8 mouse cellular contexts compared by ENCODE assay signal in genomic region chr3:95994381-95994846, GRCm38 (mm10). TPM values are rescaled to one million over a fixed set of nuclear protein-coding genes. Genes with fewer than 3 reads are reported as not detected.
DNase-seq lines count a peak whose midpoint lies in the region; ATAC-seq and TF ChIP-seq lines count a peak whose summit lies in the region.

No protein-coding gene starts in this region.

- H3K27ac ChIP-seq in testis, adult 2 months (ENCODE audit: control insufficient read depth, insufficient read depth, low read depth, low read length), result peak overlapping the region; percentile 62
- H3K27ac ChIP-seq in forebrain, embryonic 14.5 days (ENCODE audit: low read depth, low read length), result peak overlapping the region; percentile 99; the same call in 1 of the 2 replicates
- H3K27ac ChIP-seq in intestine, postnatal 0 days (ENCODE audit: low read depth, low read length), result peak overlapping the region; percentile 89
- peak overlapping the region; percentile 100 for H3K27ac ChIP-seq in midbrain, embryonic 10.5 days (replicated peaks)

- no peak for ATAC-seq in forebrain, embryonic 14.5 days
- ATAC-seq in intestine, postnatal 0 days, result no peak

- no peaks in the 10 kb centered on the region for H3K27me3 ChIP-seq in testis, adult 2 months (ENCODE audit: control insufficient read depth, insufficient read depth, low read length)
- H3K27me3 ChIP-seq in forebrain, embryonic 14.5 days (replicated peaks; ENCODE audit: control insufficient read depth, insufficient read depth, low read length), result no peaks in the 10 kb centered on the region
- 0 out of 2 replicates have a peak, but pooled peaks cover 13% of the 10 kb centered on the region for H3K27me3 ChIP-seq in intestine, postnatal 0 days (replicated peaks; ENCODE audit: control insufficient read depth, insufficient read depth, low read length)
- H3K27me3 ChIP-seq in midbrain, embryonic 10.5 days (ENCODE audit: low read depth, poor library complexity, severe bottlenecking), result no peaks in the 10 kb centered on the region

- 1% methylated on average over 6 of the region's 6 CpGs for WGBS in forebrain, embryonic 14.5 days
- 29% methylated on average over 6 of the region's 6 CpGs for WGBS in intestine, postnatal 0 days
- WGBS in midbrain, embryonic 10.5 days, result 17% methylated on average over 6 of the region's 6 CpGs

- DNase-seq in testis, postnatal 14 days (ENCODE audit: low spot score), result no peak
- no peak for DNase-seq in forebrain, embryonic 14.5 days (ENCODE audit: low spot score)
- peak; percentile 32 for DNase-seq in midbrain, embryonic 10.5 days (ENCODE audit: low spot score)
- DNase-seq in left cerebral cortex, adult 8-10 months (ENCODE audit: low spot score in 2 of 2), result no peak
- no peak for DNase-seq in adrenal gland, postnatal 10 days
- no peak for DNase-seq in ovary, postnatal 14 days (ENCODE audit: low spot score)

- no peak for TF ChIP-seq CTCF in testis, adult 2 months (IDR thresholded peaks at IDR 0.05; ENCODE audit: control insufficient read depth, insufficient read depth, insufficient replicate concordance, low read depth, low read length)
- TF ChIP-seq CTCF in intestine, postnatal 0 days (IDR thresholded peaks at IDR 0.05; ENCODE audit: low read depth), result no peak

- peak overlapping the region; percentile 65 for H3K4me2 ChIP-seq in forebrain, embryonic 14.5 days (ENCODE audit: low read length)
- H3K4me2 ChIP-seq in intestine, postnatal 0 days (replicated peaks; ENCODE audit: low read depth), result peak overlapping the region; percentile 94

- peak overlapping the region; percentile 20 for H3K4me3 ChIP-seq in testis, adult 2 months (ENCODE audit: control insufficient read depth, low read depth, low read length)
- peak overlapping the region; percentile 78 for H3K4me3 ChIP-seq in forebrain, embryonic 14.5 days (ENCODE audit: low read depth, low read length)
- H3K4me3 ChIP-seq in intestine, postnatal 0 days (ENCODE audit: low read depth, low read length), result peak overlapping the region; percentile 82
- H3K4me3 ChIP-seq in midbrain, embryonic 10.5 days, result peak overlapping the region; percentile 86

- no peaks in the 10 kb centered on the region for H3K36me3 ChIP-seq in testis, adult 2 months (ENCODE audit: control insufficient read depth, insufficient read depth, low read length)
- H3K36me3 ChIP-seq in forebrain, embryonic 14.5 days (ENCODE audit: control insufficient read depth, insufficient read depth, low read length), result peaks cover 35% of the 10 kb centered on the region
- peaks cover 30% of the 10 kb centered on the region for H3K36me3 ChIP-seq in intestine, postnatal 0 days (ENCODE audit: control insufficient read depth, insufficient read depth)
- H3K36me3 ChIP-seq in midbrain, embryonic 10.5 days, result peaks cover 46% of the 10 kb centered on the region

- no peak for TF ChIP-seq POLR2A in testis, adult 2 months (IDR thresholded peaks at IDR 0.05; ENCODE audit: control insufficient read depth, low read depth, low read length)

- H3K9me3 ChIP-seq in forebrain, embryonic 14.5 days (replicated peaks; ENCODE audit: control insufficient read depth, low read length), result no peaks in the 10 kb centered on the region
- H3K9me3 ChIP-seq in intestine, postnatal 0 days (ENCODE audit: control insufficient read depth), result no peaks in the 10 kb centered on the region
- H3K9me3 ChIP-seq in midbrain, embryonic 10.5 days (replicated peaks), result no peaks in the 10 kb centered on the region

- peaks cover 6% of the 10 kb centered on the region for H3K4me1 ChIP-seq in testis, adult 2 months (ENCODE audit: control insufficient read depth, insufficient read depth, low read length)
- H3K4me1 ChIP-seq in forebrain, embryonic 14.5 days (ENCODE audit: control insufficient read depth, insufficient read depth, low read length), result peaks cover 28% of the 10 kb centered on the region
- peaks cover 3% of the 10 kb centered on the region; the same call in 1 of the 2 replicates for H3K4me1 ChIP-seq in intestine, postnatal 0 days (replicated peaks; ENCODE audit: control insufficient read depth, insufficient read depth, low read length)
- peaks cover 55% of the 10 kb centered on the region for H3K4me1 ChIP-seq in midbrain, embryonic 10.5 days

- peak overlapping the region; percentile 99 for H3K9ac ChIP-seq in forebrain, embryonic 14.5 days (ENCODE audit: low read length)
- peak overlapping the region; percentile 82 for H3K9ac ChIP-seq in intestine, postnatal 0 days (ENCODE audit: low read depth, low read length)

RNA-seq across cellular contexts. Expression of gene Plekho1, which starts 1.4 kb away (rescaled TPM):
- 43.8 and 55.7 TPM in 2 replicates for polyA plus RNA-seq in testis, adult 2 months (2012; rRNA removed)
- polyA plus RNA-seq in forebrain, embryonic 14.5 days (2014; fragmentation: Nextera tagmentation; extraction: Ambion mirVana), result 67.4 and 75.6 TPM in 2 replicates
- polyA plus RNA-seq in intestine, postnatal 0 days (2015; fragmentation: Nextera tagmentation; extraction: Ambion mirVana), result 18.9 and 23.8 TPM in 2 replicates
- 66.8 and 69.0 TPM in 2 replicates for polyA plus RNA-seq in midbrain, embryonic 10.5 days (2016; fragmentation: Nextera tagmentation; extraction: Ambion mirVana)
- total RNA-seq in left cerebral cortex, adult 8-10 months (2022), result 10 to 100 TPM; 64.0 to 86.2 (median 81.6) TPM
- 10 to 100 TPM; 34.0 to 36.7 TPM for total RNA-seq in adrenal gland, postnatal 10 days (2021)

Comparison
In these comparisons a context has a peak if more than half of its experiments do, and no peak if none do; other contexts are left out.
1. H3K4me3 ChIP-seq: peak in every context shown above with its lines; median percentile 86 in midbrain, embryonic 10.5 days; 82 in intestine, postnatal 0 days; 78 in forebrain, embryonic 14.5 days; 20 in testis, adult 2 months.